Mouse (Mus musculus) ES-E14 (cell line): ENCODE measurements around the gene Cutal.

ENCODE experiments used
- CHD2 ChIP-seq: IDR thresholded peaks from 2 replicates; pipeline ENCODE4 v1.6.1; 2014; ENCODE audit warnings: mild to moderate bottlenecking, low read depth, low read length, inconsistent platforms
- HCFC1 ChIP-seq: IDR thresholded peaks from 2 replicates; pipeline ENCODE4 v1.6.1; 2012; ENCODE audit warnings: low read length, inconsistent platforms, borderline replicate concordance; ENCODE audit not compliant: insufficient read depth
- ZC3H11A ChIP-seq: IDR thresholded peaks from 2 replicates; pipeline ENCODE4 v1.6.1; 2012; ENCODE audit warnings: low read depth, mild to moderate bottlenecking, inconsistent platforms, low read length, borderline replicate concordance
- ZNF384 ChIP-seq: IDR thresholded peaks from 2 replicates; pipeline ENCODE4 v1.6.1; 2012; ENCODE audit warnings: low read depth, low read length, inconsistent platforms

DNA sequence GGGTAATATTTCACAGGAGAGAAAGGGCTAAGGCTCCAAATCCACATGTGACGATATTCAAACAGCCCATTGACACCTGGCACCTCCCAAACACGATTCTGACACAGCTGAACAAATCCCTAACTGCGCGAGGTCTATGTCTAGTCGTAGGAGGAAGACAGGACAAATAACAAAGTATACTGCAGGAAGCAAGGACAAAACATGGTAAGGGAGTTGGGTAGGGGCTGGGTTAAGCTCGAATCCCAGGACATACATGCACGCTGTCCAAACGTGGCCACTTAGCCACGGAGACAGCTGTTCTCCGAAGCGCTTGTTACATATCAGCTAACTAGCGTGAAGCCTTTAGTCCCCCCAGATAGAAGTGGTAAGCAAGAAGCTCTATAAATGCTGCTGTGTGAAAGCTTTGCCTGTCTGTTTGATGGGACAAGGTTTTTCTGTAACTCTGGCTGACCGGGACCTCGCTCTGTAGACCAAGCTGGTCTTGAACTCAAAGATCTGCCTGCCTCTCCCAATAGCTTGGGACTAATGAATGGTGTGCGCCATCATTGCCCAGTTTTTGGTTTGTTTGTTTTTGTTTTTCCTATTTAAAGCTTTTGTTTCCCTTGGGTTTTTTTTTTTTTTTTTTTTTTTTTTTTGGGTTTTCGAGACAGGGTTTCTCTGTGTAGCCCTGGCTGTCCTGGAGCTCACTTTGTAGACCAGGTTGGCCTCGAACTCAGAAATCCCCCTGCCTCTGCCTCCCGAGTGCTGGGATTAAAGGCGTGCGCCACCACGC, 47.5 kb upstream of the Cutal start:
- no peak for TF ChIP-seq ZC3H11A
- peak; percentile 75 for TF ChIP-seq ZNF384
- TF ChIP-seq HCFC1 = no peak
- no peak for TF ChIP-seq CHD2
